Mouse (Mus musculus) kidney, adult 2 months (tissue): ENCODE data around the gene Camk2n2.

ENCODE experiments used
- CTCF ChIP-seq: fragments of 200-500 bp; conservative IDR thresholded peaks from 2 replicates; pipeline ENCODE4 v1.5.1; 2011; ENCODE audit warnings: low read depth, mild to moderate bottlenecking, control low read depth, low read length, moderate library complexity, mixed read lengths; ENCODE audit not compliant: insufficient read depth, insufficient read length
- POLR2A ChIP-seq: fragments of 200-500 bp; IDR thresholded peaks from one replicate; pipeline ENCODE4 v1.6.1; 2011; ENCODE audit warnings: low read depth, low read length, control low read depth

- no peak for TF ChIP-seq POLR2A
- TF ChIP-seq CTCF: no peak
Observed at GRCm38 (mm10) chr16:20620751-20621190, 316 bp downstream of the Camk2n2 start.
